Mouse (Mus musculus) forebrain, embryonic 16.5 days (tissue): ENCODE measurements at regions not wholly inside any gene's neighbourhood (a gene's known extent, or its start where the extent isn't known, plus 50 kb on each side); places are given as distances from the start of the nearest gene placed in this dataset.
"Not testable (repeated sequence)": the region's sequence is repeated elsewhere in the genome, so short reads cannot be mapped to it uniquely, and the experiment has no call there.

Source experiments
- ATAC-seq: fragments of 200-750 bp; cut with Nextera tagmentation; 2 replicates; pipeline ENCODE4 v1.8.0; 2017; ENCODE audit warnings: mild to moderate bottlenecking, moderate library complexity
- H3K27ac ChIP-seq: fragments of 300-500 bp; sonication (generic); 2 replicates; pipeline ENCODE4 v1.5.1; 2014; ENCODE audit warnings: low read length, control low read depth
- H3K27me3 ChIP-seq: fragments of 300-500 bp; sonication (generic); replicated peaks from 2 replicates; pipeline ENCODE4 v1.6.1; 2014; ENCODE audit warnings: low read length; ENCODE audit not compliant: control insufficient read depth, insufficient read depth
- H3K36me3 ChIP-seq: fragments of 300-500 bp; sonication (generic); 2 replicates; pipeline ENCODE4 v1.6.1; 2014; ENCODE audit not compliant: control insufficient read depth, insufficient read depth
- H3K4me1 ChIP-seq: fragments of 300-500 bp; sonication (generic); replicated peaks from 2 replicates; pipeline ENCODE4 v1.6.1; 2014; ENCODE audit warnings: low read length; ENCODE audit not compliant: control insufficient read depth, insufficient read depth
- H3K4me2 ChIP-seq: fragments of 300-500 bp; sonication (generic); 2 replicates; pipeline ENCODE4 v1.6.1; 2014; ENCODE audit warnings: mild to moderate bottlenecking, low read length, control low read depth
- H3K4me3 ChIP-seq: fragments of 300-500 bp; sonication (generic); replicated peaks from 2 replicates; pipeline ENCODE4 v1.5.1; 2014; ENCODE audit warnings: mild to moderate bottlenecking, low read length, control low read depth
- H3K9ac ChIP-seq: fragments of 300-500 bp; sonication (generic); replicated peaks from 2 replicates; pipeline ENCODE4 v1.6.1; 2014; ENCODE audit warnings: low read depth, low read length, control low read depth
- H3K9me3 ChIP-seq: fragments of 300-500 bp; sonication (generic); 2 replicates; pipeline ENCODE4 v1.6.1; 2016; ENCODE audit warnings: low read length; ENCODE audit not compliant: control insufficient read depth
- WGBS: fragments of 180-500 bp; shearing (Covaris S2); extraction: QIAGEN DNeasy Blood & Tissue Kit; methylation state at CpG from one replicate; pipeline ENCODE4 v1.1.7; 2014; 5-methylcytosine and 5-hydroxymethylcytosine counted together

DNA sequence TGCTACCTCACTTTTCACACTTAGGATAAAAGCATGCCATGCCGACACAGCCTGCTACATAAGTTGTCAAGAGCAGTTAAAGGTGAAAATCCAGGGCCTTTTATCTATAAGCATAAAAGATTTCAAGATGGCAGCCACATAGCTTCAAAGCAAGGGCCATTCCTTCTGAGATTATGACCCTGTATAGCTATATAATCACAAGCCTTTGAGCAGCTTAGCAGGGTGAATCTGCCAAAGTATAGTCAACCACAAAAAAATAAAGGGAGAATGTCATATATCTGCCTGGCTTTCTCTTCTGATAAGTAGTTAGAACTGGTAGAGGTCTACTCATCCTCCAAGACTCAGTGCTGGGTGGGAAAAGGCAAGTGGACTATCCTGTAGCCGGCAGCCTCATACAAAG, 440.4 kb upstream of the Sphkap start:
- Histone ChIP-seq H3K27ac (no peak overlapping the region), H3K4me3 (no peak overlapping the region), H3K4me1 (no peaks in the 10 kb centered on the region), H3K9ac (no peak overlapping the region), H3K9me3 (no peaks in the 10 kb centered on the region), H3K36me3 (no peaks in the 10 kb centered on the region), H3K4me2 (no peak overlapping the region), H3K27me3 (no peaks in the 10 kb centered on the region)
- no peak for ATAC-seq
- WGBS: 93% methylated on average over 2 of the region's 2 CpGs

DNA sequence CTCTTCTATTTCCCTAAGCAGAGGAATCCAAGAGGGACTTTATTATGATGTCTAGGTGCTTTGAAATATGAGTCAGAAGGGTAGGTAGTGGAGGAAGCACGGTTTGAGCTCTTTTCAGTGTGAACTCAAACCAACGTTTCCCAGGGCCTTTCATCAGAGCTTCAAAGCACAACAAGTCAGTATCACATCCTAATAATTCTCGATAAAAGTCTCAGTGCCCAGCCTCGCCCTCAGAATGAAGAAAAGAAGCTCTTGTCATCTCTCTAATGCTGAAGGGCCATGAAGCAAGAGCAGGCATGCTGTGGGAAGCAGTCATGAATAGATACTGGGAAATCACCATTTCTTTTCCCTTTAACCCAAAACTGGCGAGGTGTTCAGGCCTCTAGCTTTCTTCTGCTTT, 440.0 kb upstream of the Sphkap start:
- Histone ChIP-seq H3K27ac (no peak overlapping the region), H3K9ac (no peak overlapping the region), H3K4me2 (no peak overlapping the region), H3K36me3 (no peaks in the 10 kb centered on the region), H3K9me3 (no peaks in the 10 kb centered on the region), H3K4me3 (no peak overlapping the region), H3K27me3 (no peaks in the 10 kb centered on the region), H3K4me1 (no peaks in the 10 kb centered on the region)
- ATAC-seq: no peak
- WGBS: 77% methylated on average over 5 of the region's 5 CpGs

DNA sequence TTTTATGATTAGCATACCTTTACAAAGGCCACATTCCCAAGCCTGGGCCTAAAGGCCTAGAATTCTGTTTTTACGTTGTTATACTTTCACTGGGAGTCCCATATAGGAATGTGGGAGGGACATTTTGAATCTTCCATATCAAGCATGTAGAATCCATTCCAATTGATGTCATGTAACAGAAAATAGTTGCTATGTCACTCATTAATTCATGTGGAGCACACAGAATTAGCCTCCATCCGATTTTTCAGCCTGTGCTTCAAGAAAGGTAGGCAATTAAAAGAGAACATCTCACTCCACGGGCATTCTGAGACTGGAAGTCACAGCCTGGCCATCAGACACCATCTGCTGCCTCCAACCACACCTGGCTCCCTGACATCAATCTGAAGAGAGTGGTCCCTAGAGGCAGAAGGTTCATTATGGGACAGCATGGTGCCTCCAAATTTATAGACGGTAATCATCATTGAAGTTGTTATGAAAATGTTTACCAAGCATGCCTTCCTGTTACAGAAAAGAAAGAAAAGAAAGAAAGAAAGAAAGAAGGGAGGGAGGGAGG, 436.9 kb upstream of the Sphkap start:
- ATAC-seq: no peak
- no peaks in the 10 kb centered on the region for H3K4me1 ChIP-seq
- no peaks in the 10 kb centered on the region for H3K9me3 ChIP-seq
- H3K4me2 ChIP-seq: no peak overlapping the region
- no peak overlapping the region for H3K9ac ChIP-seq
- no peaks in the 10 kb centered on the region for H3K36me3 ChIP-seq
- H3K27ac ChIP-seq: no peak overlapping the region
- WGBS: 61% methylated on average over 4 of the region's 4 CpGs
- H3K27me3 ChIP-seq: no peaks in the 10 kb centered on the region
- no peak overlapping the region for H3K4me3 ChIP-seq

DNA sequence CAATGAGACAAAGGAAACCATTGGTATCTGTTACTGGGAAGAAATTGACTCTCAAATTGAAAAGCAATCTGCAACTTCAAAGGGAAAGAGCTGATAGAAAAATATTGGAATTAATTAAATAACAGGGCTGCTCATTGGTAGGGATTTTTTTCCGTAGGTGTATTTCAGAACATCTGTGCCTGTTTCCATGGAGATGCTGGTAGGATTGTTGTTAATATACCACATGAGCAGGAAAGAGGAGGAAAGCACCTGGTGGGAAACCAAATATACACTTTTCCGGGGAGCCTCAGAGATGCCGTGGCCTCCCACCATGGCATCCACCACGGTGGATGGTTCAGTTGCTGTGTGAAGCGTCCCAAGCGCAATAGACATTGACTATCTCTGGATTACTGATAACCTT, 428.0 kb upstream of the Sphkap start:
- Histone ChIP-seq H3K27ac (no peak overlapping the region), H3K4me3 (no peak overlapping the region), H3K4me1 (no peaks in the 10 kb centered on the region), H3K4me2 (no peak overlapping the region), H3K9me3 (no peaks in the 10 kb centered on the region), H3K9ac (no peak overlapping the region), H3K36me3 (no peaks in the 10 kb centered on the region), H3K27me3 (no peaks in the 10 kb centered on the region)
- no peak; the same call in 1 of the 2 replicates for ATAC-seq
- 91% methylated on average over 6 of the region's 6 CpGs for WGBS

DNA sequence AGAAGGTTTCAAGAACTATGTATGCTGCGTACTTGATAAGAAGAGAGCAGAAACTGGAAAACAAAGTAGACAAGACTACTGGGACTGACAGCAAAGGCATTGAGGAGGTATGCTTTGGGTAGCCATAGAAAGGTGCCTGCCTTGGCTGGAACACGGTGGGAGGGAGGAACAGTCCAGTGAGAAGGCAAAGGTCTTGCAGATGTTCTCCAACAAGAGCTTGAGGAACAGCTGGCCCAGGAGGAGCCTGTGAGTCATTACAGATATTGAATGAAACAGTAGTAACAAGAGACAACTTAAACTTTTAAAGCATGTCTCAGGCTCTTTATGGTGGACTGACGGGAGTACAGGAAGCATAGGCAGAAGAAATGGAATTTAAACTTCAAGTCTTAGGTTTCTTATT, 424.9 kb upstream of the Sphkap start:
- no peak overlapping the region for H3K4me2 ChIP-seq
- H3K4me3 ChIP-seq: no peak overlapping the region
- H3K36me3 ChIP-seq: no peaks in the 10 kb centered on the region
- no peaks in the 10 kb centered on the region for H3K9me3 ChIP-seq
- H3K27ac ChIP-seq: no peak overlapping the region
- no peak overlapping the region for H3K9ac ChIP-seq
- ATAC-seq: no peak
- no peaks in the 10 kb centered on the region for H3K4me1 ChIP-seq
- no peaks in the 10 kb centered on the region for H3K27me3 ChIP-seq
- WGBS: 94% methylated on average over 3 of the region's 3 CpGs

DNA sequence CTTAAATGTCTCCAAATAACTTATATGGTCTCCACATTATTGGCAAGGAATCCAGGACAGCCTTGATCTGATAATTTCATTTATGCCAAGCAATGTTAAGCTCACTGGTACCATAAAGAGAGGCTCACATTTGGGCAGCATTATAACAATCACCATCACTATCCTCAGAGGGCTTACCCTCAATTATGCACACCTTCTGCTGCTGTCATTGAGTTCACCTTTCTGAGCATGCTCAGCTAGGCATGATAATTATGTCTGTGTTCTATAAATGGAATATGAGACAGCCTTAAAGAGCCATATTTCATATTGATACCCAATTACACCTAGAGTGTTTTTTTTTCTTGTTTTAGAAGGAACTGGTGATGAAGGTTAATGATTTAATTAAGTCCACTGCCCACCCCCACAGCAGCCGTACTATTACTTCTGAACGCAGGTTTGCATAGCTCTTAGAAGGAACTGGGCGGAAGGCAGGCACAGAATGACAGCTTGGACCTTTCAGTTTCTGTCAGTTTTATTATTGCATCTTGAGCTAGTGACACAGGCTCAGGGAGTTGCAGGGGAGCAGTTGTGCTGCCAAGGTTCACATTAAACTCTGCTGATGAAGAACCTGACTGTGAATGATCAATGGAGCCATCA, 424.0 kb upstream of the Sphkap start:
- no peak overlapping the region for H3K9ac ChIP-seq
- no peaks in the 10 kb centered on the region for H3K4me1 ChIP-seq
- no peaks in the 10 kb centered on the region for H3K36me3 ChIP-seq
- ATAC-seq: no peak
- 91% methylated on average over 3 of the region's 3 CpGs for WGBS
- H3K4me2 ChIP-seq: no peak overlapping the region
- H3K9me3 ChIP-seq: no peaks in the 10 kb centered on the region
- no peaks in the 10 kb centered on the region for H3K27me3 ChIP-seq
- no peak overlapping the region for H3K27ac ChIP-seq
- H3K4me3 ChIP-seq: no peak overlapping the region

DNA sequence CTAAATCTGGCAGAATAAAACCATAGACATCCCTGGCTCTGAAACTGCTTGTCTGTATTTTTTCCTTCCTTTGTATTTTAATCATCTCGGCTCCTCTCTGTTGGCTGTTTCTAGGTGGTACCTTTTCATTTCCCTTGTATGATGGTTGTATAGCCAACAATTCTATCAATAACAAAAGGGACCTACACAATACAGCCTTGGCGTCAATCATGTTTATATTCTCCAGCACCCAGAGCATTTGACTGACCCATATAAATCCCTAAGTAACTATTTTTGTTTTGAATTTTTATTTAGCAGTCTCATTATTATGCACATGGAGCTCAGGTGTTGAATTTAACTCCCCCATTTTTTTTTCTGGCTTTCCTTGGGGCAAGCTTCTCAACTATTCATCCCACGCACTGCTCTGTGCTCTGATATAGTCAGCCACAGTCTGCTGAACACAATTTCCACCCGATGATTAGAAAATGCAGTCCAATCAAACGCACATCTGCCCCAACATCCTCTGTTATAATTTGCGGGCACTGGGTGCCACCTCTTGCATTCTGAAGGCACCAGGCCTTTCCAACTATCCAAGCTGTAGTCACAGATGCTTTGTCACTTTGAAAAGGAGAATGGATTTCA, 422.1 kb upstream of the Sphkap start:
- Histone ChIP-seq H3K27me3 (no peaks in the 10 kb centered on the region), H3K4me2 (no peak overlapping the region), H3K4me1 (no peaks in the 10 kb centered on the region), H3K9ac (no peak overlapping the region), H3K36me3 (no peaks in the 10 kb centered on the region), H3K9me3 (no peaks in the 10 kb centered on the region), H3K4me3 (no peak overlapping the region), H3K27ac (no peak overlapping the region)
- no peak for ATAC-seq
- 70% methylated on average over 6 of the region's 6 CpGs for WGBS

DNA sequence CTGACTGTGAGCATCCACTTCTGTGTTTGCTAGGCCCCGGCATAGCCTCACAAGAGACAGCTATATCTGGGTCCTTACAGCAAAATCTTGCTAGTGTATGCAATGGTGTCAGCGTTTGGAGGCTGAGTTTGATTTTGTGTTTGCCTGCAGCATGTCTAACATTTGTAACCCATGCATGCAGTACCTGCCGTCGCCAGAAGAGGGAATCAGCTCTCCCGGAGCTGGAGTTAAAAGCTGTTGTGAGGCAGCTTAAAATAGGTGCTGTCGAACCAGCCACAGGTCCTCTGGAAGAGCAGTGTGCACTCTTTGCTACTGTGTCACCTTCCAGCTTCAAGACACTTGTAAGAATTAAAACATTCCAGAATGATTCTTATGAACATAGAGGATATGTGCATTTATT, 403.2 kb upstream of the Sphkap start:
- not testable (repeated sequence) for H3K4me1 ChIP-seq, H3K9ac ChIP-seq, H3K9me3 ChIP-seq, H3K4me3 ChIP-seq, H3K4me2 ChIP-seq, H3K27me3 ChIP-seq, H3K27ac ChIP-seq, ATAC-seq, H3K36me3 ChIP-seq
- WGBS: 49% methylated on average over 5 of the region's 6 CpGs

DNA sequence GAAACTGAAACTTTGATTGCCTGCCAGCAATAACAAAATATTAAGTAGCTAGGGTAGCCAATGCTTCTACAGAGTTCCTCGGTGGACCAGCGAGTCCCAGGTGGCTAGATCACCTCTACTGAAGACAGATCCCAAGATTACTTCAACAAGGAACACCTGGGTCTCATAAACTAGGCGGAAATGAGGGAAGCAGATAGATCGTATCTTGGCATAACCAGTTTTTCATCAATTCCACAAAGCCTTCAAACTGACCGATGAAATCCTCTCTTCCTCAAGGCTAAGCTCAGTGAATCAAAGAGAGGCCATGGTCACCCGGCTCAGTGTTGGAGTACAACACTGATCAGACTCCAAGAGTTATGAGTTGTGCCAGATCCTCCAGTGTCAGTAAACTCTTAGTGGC, 400.4 kb upstream of the Sphkap start:
- H3K9ac ChIP-seq: no peak overlapping the region
- no peak overlapping the region for H3K27ac ChIP-seq
- WGBS: 94% methylated on average over 6 of the region's 6 CpGs
- H3K36me3 ChIP-seq: no peaks in the 10 kb centered on the region
- H3K27me3 ChIP-seq: no peaks in the 10 kb centered on the region
- no peaks in the 10 kb centered on the region for H3K4me1 ChIP-seq
- no peaks in the 10 kb centered on the region for H3K9me3 ChIP-seq
- H3K4me3 ChIP-seq: no peak overlapping the region
- no peak for ATAC-seq
- H3K4me2 ChIP-seq: no peak overlapping the region
